Mouse (Mus musculus) leukemia stem cell, adult 10-12 weeks (primary cell): ENCODE data around the gene Hepacam2. TPM values are rescaled to one million over a fixed set of nuclear protein-coding genes. Genes with fewer than 3 reads are reported as not detected.

Experiments used
- polyA plus RNA-seq: library from polyadenylated mRNA; stranded (reverse); fragments of >175 nt; gene quantifications from 2 replicates; pipeline ENCODE4 v1.2.3, GENCODE M21; 2012; ENCODE audit warnings: low replicate concordance

The Hepacam2 gene
- polyA plus RNA-seq = not detected in 2 replicates

DNA sequence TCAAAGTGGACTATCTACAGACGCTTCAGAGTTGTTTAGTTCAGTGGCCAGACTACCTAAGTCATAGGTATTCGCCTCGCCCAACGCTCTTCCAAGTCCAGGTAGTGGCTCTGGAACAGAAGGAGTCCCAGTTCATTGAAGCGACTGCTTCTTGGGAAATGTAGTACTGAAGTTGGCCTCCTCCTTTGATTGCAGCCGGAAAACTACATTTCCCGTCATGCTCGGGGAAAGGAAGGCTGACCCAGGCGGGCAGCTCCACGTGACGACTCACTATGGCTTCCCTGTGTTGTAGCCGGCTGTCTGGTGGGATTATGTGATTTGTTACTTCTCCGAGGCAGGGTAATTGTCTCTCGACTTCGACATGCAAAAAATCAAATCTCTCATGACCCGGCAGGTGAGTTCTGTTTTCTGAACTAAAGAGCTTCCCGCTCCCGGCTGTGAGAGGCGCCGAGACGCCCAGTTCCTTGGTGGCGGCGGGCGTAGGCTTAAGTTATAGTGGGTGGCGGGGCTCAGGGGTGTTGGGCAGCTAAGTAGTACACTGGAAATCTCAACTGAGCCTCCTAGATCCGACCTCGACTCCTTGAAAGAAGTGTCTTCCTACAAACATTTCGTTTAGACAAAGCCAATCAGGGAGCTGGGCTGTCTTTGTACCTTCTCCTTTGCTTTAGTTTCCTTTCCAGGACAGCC is at the start of gene Hepacam2, which contains the start of gene Vps50:
Hepacam2 (minus strand) TSS at position 137 of the 687 bp plus-strand sequence.
Vps50 (plus strand) TSS at position 221 of the 687 bp plus-strand sequence.

Other genes with a start within 250 kb of the Hepacam2 start
- gene Samd9l, start 98.7 kb downstream of the Hepacam2 start, polyA plus RNA-seq = 0.80 and 2.3 TPM in 2 replicates
- gene Vps50, start 84 bp upstream of the Hepacam2 start, polyA plus RNA-seq = 0.26 and 5.5 TPM in 2 replicates